Mouse (Mus musculus) liver, adult 2 months (tissue): ENCODE results near the gene Tmcc3.

Experiments
- CTCF ChIP-seq: fragments of 200-500 bp; IDR thresholded peaks from 2 replicates; pipeline ENCODE4 v1.5.1; 2011; ENCODE audit warnings: low read depth, low read length, control low read depth
- POLR2A ChIP-seq: fragments of 200-500 bp; IDR thresholded peaks from 2 replicates; pipeline ENCODE4 v1.6.1; 2011; ENCODE audit warnings: low read length, control low read depth; ENCODE audit not compliant: insufficient read depth; ENCODE audit errors: extremely low read depth

DNA sequence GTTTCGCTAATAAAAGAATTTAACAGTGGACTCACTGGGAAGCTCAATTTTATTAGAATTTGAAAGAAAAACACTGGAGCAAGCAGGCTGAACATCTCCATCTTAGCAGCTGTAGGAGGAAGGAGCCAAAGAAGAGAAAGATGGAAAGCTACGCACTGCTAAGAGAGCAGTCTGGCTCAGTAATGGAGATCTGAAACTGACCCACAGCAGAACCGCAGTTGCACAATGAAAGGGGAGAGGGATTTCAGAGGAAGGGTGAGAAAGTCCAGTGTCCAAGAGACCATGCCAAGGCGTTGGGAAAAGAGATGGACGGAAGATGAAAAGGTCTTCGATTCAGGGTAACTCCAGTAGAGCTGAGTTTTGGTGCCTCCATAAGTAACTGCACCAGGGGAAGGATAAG lies 24.3 kb downstream of the Tmcc3 start:
- no peak for TF ChIP-seq POLR2A
- no peak for TF ChIP-seq CTCF
